Mouse (Mus musculus) neural tube, embryonic 14.5 days (tissue): ENCODE results near the gene Hist2h4. TPM values are rescaled to one million over a fixed set of nuclear protein-coding genes. Genes with fewer than 3 reads are reported as not detected.

Source experiments
- ATAC-seq: fragments of 200-750 bp; cut with Nextera tagmentation; 2 replicates; pipeline ENCODE4 v1.8.0; 2017; ENCODE audit warnings: low read depth, mild to moderate bottlenecking, moderate TSS enrichment, moderate library complexity
- H3K27ac ChIP-seq: fragments of 300-500 bp; sonication (generic); 2 replicates; pipeline ENCODE4 v1.5.1; 2014; ENCODE audit warnings: low read depth, mild to moderate bottlenecking, control low read depth, low read length, moderate library complexity, mixed read lengths
- H3K27me3 ChIP-seq: fragments of 300-500 bp; sonication (generic); 2 replicates; pipeline ENCODE4 v1.6.1; 2014; ENCODE audit warnings: low read length; ENCODE audit not compliant: control insufficient read depth, insufficient read depth
- H3K36me3 ChIP-seq: fragments of 300-500 bp; sonication (generic); 2 replicates; pipeline ENCODE4 v1.6.1; 2014; ENCODE audit warnings: low read length, mixed read lengths; ENCODE audit not compliant: control insufficient read depth, insufficient read depth
- H3K4me1 ChIP-seq: fragments of 300-500 bp; sonication (generic); 2 replicates; pipeline ENCODE4 v1.6.1; 2014; ENCODE audit warnings: low read length; ENCODE audit not compliant: control insufficient read depth, insufficient read depth
- H3K4me2 ChIP-seq: fragments of 300-500 bp; sonication (generic); 2 replicates; pipeline ENCODE4 v1.6.1; 2014; ENCODE audit warnings: mild to moderate bottlenecking, low read depth, low read length, control low read depth
- H3K4me3 ChIP-seq: fragments of 300-500 bp; sonication (generic); 2 replicates; pipeline ENCODE4 v1.5.1; 2014; ENCODE audit warnings: low read depth, low read length, control low read depth, mixed read lengths
- H3K9ac ChIP-seq: fragments of 300-500 bp; sonication (generic); replicated peaks from 2 replicates; pipeline ENCODE4 v1.6.1; 2014; ENCODE audit warnings: low read depth, mild to moderate bottlenecking, control low read depth, low read length, mixed read lengths
- H3K9me3 ChIP-seq: fragments of 300-500 bp; sonication (generic); 2 replicates; pipeline ENCODE4 v1.6.1; 2016; ENCODE audit warnings: low read length; ENCODE audit not compliant: control insufficient read depth
- WGBS: fragments of 180-500 bp; shearing (Covaris S2); extraction: QIAGEN DNeasy Blood & Tissue Kit; methylation state at CpG from one replicate; pipeline ENCODE4 v1.1.7; 2014; 5-methylcytosine and 5-hydroxymethylcytosine counted together
- polyA plus RNA-seq: library from polyadenylated mRNA; unstranded; fragments of >200 nt; fragmentation: Nextera tagmentation; extraction: Ambion mirVana; gene quantifications from 2 replicates; pipeline ENCODE4 v1.2.1, GENCODE M21; 2014

Hist2h4 gene
- polyA plus RNA-seq, 1 experiment from 2014 or later = 4.2 TPM

GRCm38 (mm10) chr3:96263558-96264403, 670 bp upstream of the Hist2h4 start:
- no peaks in the 10 kb centered on the region for H3K9me3 ChIP-seq
- peak overlapping the region; percentile 84 for H3K9ac ChIP-seq
- peak overlapping the region; percentile 77 for H3K4me2 ChIP-seq
- ATAC-seq = peak; percentile 49; the same call in 1 of the 2 replicates
- H3K4me1 ChIP-seq = peaks cover 17% of the 10 kb centered on the region; the same call in 1 of the 2 replicates
- H3K27me3 ChIP-seq = no peaks in the 10 kb centered on the region
- peak overlapping the region; percentile 61 for H3K4me3 ChIP-seq
- WGBS = 5% methylated on average over 27 of the region's 27 CpGs
- no peaks in the 10 kb centered on the region for H3K36me3 ChIP-seq
- H3K27ac ChIP-seq = peak overlapping the region; percentile 97

- Histone ChIP-seq H3K9me3 (no peaks in the 10 kb centered on the region), H3K4me3 (peak overlapping the region; percentile 61), H3K4me2 (peak overlapping the region; percentile 77), H3K27ac (peak overlapping the region; percentile 97), H3K36me3 (no peaks in the 10 kb centered on the region), H3K27me3 (no peaks in the 10 kb centered on the region), H3K4me1 (peaks cover 13% of the 10 kb centered on the region; the same call in 1 of the 2 replicates), H3K9ac (peak overlapping the region; percentile 84)
- ATAC-seq = peak; percentile 78
- under 1% methylated on average over 19 of the region's 19 CpGs for WGBS
These were observed 765 bp downstream of the Hist2h4 start for GRCm38 (mm10) chr3:96262216-96262875.

- Histone ChIP-seq H3K4me1 (peaks cover 13% of the 10 kb centered on the region; the same call in 1 of the 2 replicates), H3K27me3 (no peaks in the 10 kb centered on the region), H3K4me3 (peak overlapping the region; percentile 61), H3K27ac (peak overlapping the region; percentile 97), H3K9ac (no peak overlapping the region), H3K9me3 (no peaks in the 10 kb centered on the region), H3K4me2 (peak overlapping the region; percentile 77), H3K36me3 (no peaks in the 10 kb centered on the region)
- WGBS = 68% methylated on average over 3 of the region's 3 CpGs
- ATAC-seq = no peak
These were observed 1.5 kb downstream of the Hist2h4 start for GRCm38 (mm10) chr3:96261623-96262022.

GRCm38 (mm10) chr3:96260220-96260619, 2.9 kb downstream of the Hist2h4 start:
- no peak overlapping the region for H3K4me3 ChIP-seq
- WGBS = 96% methylated on average over 5 of the region's 5 CpGs
- H3K27me3 ChIP-seq = no peaks in the 10 kb centered on the region
- no peaks in the 10 kb centered on the region for H3K36me3 ChIP-seq
- no peaks in the 10 kb centered on the region for H3K9me3 ChIP-seq
- H3K9ac ChIP-seq = no peak overlapping the region
- H3K4me2 ChIP-seq = no peak overlapping the region
- ATAC-seq = no peak
- H3K4me1 ChIP-seq = peaks cover 13% of the 10 kb centered on the region; the same call in 1 of the 2 replicates
- H3K27ac ChIP-seq = no peak overlapping the region

GRCm38 (mm10) chr3:96257190-96257589, 5.9 kb downstream of the Hist2h4 start:
- Histone ChIP-seq H3K4me2 (no peak overlapping the region), H3K4me1 (no peaks in the 10 kb centered on the region), H3K9ac (no peak overlapping the region), H3K27me3 (no peaks in the 10 kb centered on the region), H3K9me3 (no peaks in the 10 kb centered on the region), H3K36me3 (no peaks in the 10 kb centered on the region), H3K27ac (no peak overlapping the region), H3K4me3 (no peak overlapping the region)
- ATAC-seq = no peak
- WGBS = 81% methylated on average over 3 of the region's 3 CpGs

GRCm38 (mm10) chr3:96255926-96256593, 7.1 kb downstream of the Hist2h4 start:
- H3K9me3 ChIP-seq = no peaks in the 10 kb centered on the region
- H3K4me3 ChIP-seq = no peak overlapping the region
- no peak overlapping the region for H3K27ac ChIP-seq
- 83% methylated on average over 5 of the region's 5 CpGs for WGBS
- no peaks in the 10 kb centered on the region for H3K27me3 ChIP-seq
- H3K9ac ChIP-seq = no peak overlapping the region
- H3K4me2 ChIP-seq = no peak overlapping the region
- H3K4me1 ChIP-seq = no peaks in the 10 kb centered on the region
- no peak for ATAC-seq
- no peaks in the 10 kb centered on the region for H3K36me3 ChIP-seq

GRCm38 (mm10) chr3:96254683-96255355, 8.3 kb downstream of the Hist2h4 start:
- Histone ChIP-seq H3K4me3 (no peak overlapping the region), H3K27ac (no peak overlapping the region), H3K9me3 (no peaks in the 10 kb centered on the region), H3K4me2 (no peak overlapping the region), H3K36me3 (no peaks in the 10 kb centered on the region), H3K4me1 (no peaks in the 10 kb centered on the region), H3K27me3 (no peaks in the 10 kb centered on the region), H3K9ac (no peak overlapping the region)
- 54% methylated on average over 10 of the region's 10 CpGs for WGBS
- ATAC-seq = no peak

- Histone ChIP-seq H3K4me1 (0 out of 2 replicates have a peak, but pooled peaks cover 4% of the 10 kb centered on the region), H3K4me2 (no peak overlapping the region), H3K27me3 (no peaks in the 10 kb centered on the region), H3K9ac (no peak overlapping the region), H3K4me3 (no peak overlapping the region), H3K9me3 (no peaks in the 10 kb centered on the region), H3K27ac (no peak overlapping the region), H3K36me3 (no peaks in the 10 kb centered on the region)
- WGBS = 94% methylated on average over 3 of the region's 3 CpGs
- no peak for ATAC-seq
These were observed 11.3 kb downstream of the Hist2h4 start for GRCm38 (mm10) chr3:96251787-96252186.
